Mouse (Mus musculus) heart, postnatal 25 days (tissue): Measurements from ENCODE around the gene Naip6. TPM values are rescaled to one million over a fixed set of nuclear protein-coding genes. Genes with fewer than 3 reads are reported as not detected.

Experiments
- total RNA-seq, 2 experiments: library from RNA; stranded (reverse); gene quantifications; 2 replicates each; pipeline ENCODE4 v1.2.3; 2021

Gene Naip6
- total RNA-seq, 2 experiments from 2014 or later: 0.11 to 0.21 TPM

Other genes starting within 250 kb of the Naip6 start
- gene Bdp1, start 213.6 kb downstream of the Naip6 start, total RNA-seq: 10 to 100 TPM; 25.3 to 29.3 TPM
- gene Serf1, start 209.7 kb downstream of the Naip6 start, total RNA-seq: 1 to 10 TPM; 5.6 to 6.7 TPM
- 10 to 100 TPM; 13.5 to 16.0 TPM for gene Smn1, start 192.8 kb downstream of the Naip6 start, total RNA-seq
- gene Naip2, start 115.6 kb downstream of the Naip6 start, total RNA-seq: under 1 TPM; 0.48 to 0.49 TPM
- under 1 TPM; 0.25 to 0.34 TPM for gene Naip5, start 71.4 kb downstream of the Naip6 start, total RNA-seq
- under 1 TPM; 0.10 to 0.11 TPM for gene Naip1, start 135.2 kb upstream of the Naip6 start, total RNA-seq
- gene Gtf2h2, start 174.9 kb upstream of the Naip6 start, total RNA-seq: 10 to 100 TPM; 19.7 to 20.2 TPM
- under 1 TPM; 0.36 to 0.49 TPM for gene Ocln, start 235.0 kb upstream of the Naip6 start, total RNA-seq